Mouse (Mus musculus): ENCODE measurements around the gene Krt7. TPM values are rescaled to one million over a fixed set of nuclear protein-coding genes. Genes with fewer than 3 reads are reported as not detected.

Krt7 gene
- 3.9 and 6.4 TPM in 2 replicates for polyA plus RNA-seq (2016; fragmentation: Nextera tagmentation; extraction: Ambion mirVana)

DNA sequence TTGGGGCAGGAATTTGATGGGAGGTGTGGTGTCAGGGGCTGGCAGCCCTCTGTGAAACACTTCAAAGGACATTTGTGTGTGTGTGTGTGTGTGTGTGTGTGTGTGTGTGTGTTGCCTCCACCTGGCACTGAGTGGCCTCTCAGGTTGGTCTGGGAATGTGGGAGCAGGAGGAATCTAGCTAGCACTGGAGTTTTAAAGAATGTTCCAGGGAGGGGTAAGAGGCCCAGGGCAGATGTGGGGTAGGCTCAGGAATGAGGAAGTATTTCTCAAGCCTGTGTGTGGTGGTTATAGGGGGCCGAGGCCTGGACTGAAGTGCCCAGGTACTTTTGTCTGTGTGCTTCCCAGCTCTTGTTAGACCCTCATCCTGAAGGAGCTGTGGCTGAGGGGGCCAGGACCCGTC lies at the start of gene Krt7:
Krt7 (plus strand) TSS at position 269 of the 400 bp plus-strand sequence.
- Histone ChIP-seq H3K4me2 (no peak within 1 kb of the TSS), H3K9me3 (no peaks in the 10 kb centered on the region), H3K27me3 (peaks cover 39% of the 10 kb centered on the region), H3K36me3 (replicated peaks) (no peaks in the 10 kb centered on the region), H3K27ac (no peak within 1 kb of the TSS), H3K9ac (no peak within 1 kb of the TSS), H3K4me3 (replicated peaks) (no peak within 1 kb of the TSS), H3K4me1 (no peaks in the 10 kb centered on the region)
- WGBS: 56% methylated on average over 2 of the region's 2 CpGs
- no peak for ATAC-seq (ENCODE audit: low FRiP score)

DNA sequence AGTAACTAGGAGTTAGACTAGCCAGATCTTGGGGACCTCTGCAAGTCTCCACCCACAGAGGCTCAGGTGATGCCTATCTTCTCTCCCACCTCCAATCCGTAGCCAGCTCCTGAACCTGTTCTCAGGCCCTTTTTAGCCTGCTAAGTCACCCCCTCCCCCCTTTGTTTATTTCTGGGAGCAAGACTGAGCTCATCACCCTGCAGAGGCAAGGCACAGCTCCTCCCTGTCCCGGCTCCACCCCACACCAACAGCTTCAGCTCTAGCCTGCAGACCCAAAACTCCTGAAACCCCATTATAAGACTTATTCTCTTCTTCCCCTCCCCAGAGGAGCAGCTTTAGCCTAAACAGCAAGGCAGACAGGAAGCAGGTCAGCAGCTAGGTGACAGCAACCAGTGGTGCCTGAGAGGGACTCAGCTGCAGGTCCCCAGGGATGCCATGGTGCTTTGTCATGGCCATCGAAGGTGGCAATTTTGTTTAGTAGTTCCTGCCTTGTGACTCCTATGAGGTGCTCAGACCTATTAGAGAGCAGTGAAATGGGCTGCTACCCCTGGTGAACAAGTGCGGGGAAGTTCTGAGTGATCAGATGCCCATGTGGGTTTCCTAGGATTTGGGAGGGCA lies 48.3 kb upstream of the Krt7 start:
- 86% methylated on average over 4 of the region's 4 CpGs for WGBS
- Histone ChIP-seq H3K4me1 (no peaks in the 10 kb centered on the region; the same call in 1 of the 2 replicates), H3K27me3 (0 out of 2 replicates have a peak, but pooled peaks cover 4% of the 10 kb centered on the region), H3K36me3 (replicated peaks) (no peaks in the 10 kb centered on the region), H3K9ac (no peak overlapping the region), H3K9me3 (no peaks in the 10 kb centered on the region), H3K4me3 (replicated peaks) (no peak overlapping the region), H3K27ac (no peak overlapping the region), H3K4me2 (no peak overlapping the region)
- no peak for ATAC-seq (ENCODE audit: low FRiP score)

DNA sequence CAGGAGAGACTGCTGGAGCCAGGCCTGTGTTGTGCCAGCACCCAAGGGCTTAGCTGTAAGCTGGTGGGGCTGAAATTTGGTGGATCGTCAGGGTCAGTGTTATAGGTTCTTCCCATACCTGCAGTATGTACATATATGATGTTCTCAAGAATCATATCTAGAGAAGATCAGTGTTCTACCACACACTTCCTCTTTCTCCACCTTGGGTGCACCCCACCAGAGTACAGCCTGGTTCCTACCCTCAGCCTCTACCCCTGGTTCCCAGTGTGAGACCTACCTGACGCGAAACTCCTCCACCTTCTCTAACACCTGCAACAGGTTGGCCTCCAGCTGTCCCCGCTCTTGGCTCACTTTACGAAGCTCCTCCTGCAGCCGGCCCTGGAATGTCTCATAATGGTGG lies 46.9 kb upstream of the Krt7 start:
- Histone ChIP-seq H3K4me3 (replicated peaks) (no peak overlapping the region), H3K4me1 (no peaks in the 10 kb centered on the region; the same call in 1 of the 2 replicates), H3K9me3 (no peaks in the 10 kb centered on the region), H3K9ac (no peak overlapping the region), H3K27me3 (0 out of 2 replicates have a peak, but pooled peaks cover 4% of the 10 kb centered on the region), H3K27ac (no peak overlapping the region), H3K4me2 (no peak overlapping the region), H3K36me3 (replicated peaks) (no peaks in the 10 kb centered on the region)
- ATAC-seq (ENCODE audit: low FRiP score): no peak
- WGBS: 86% methylated on average over 6 of the region's 6 CpGs

DNA sequence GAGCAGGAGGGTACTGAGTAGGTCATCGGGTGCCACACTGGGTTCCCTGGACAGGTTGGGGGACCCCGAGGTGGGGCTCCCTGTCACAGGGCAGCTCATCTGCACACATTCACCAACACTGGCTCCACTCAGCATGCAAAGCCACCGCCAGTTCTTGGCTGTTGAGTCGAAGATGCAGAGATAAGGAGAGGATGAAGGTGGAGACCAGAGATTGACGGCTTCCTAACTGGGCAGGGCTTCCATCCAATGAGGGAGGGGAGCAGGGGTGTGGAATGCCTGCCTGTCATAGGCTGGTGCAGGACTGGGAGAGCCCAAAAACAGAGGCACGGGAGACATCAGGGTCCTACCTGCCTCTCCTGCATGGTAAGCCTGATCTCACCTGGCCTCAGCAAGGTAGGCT lies 46.4 kb upstream of the Krt7 start:
- no peak for ATAC-seq (ENCODE audit: low FRiP score)
- Histone ChIP-seq H3K27me3 (0 out of 2 replicates have a peak, but pooled peaks cover 4% of the 10 kb centered on the region), H3K4me1 (no peaks in the 10 kb centered on the region; the same call in 1 of the 2 replicates), H3K9me3 (no peaks in the 10 kb centered on the region), H3K27ac (no peak overlapping the region), H3K4me2 (no peak overlapping the region), H3K4me3 (replicated peaks) (no peak overlapping the region), H3K36me3 (replicated peaks) (no peaks in the 10 kb centered on the region), H3K9ac (no peak overlapping the region)
- WGBS: 78% methylated on average over 6 of the region's 6 CpGs

DNA sequence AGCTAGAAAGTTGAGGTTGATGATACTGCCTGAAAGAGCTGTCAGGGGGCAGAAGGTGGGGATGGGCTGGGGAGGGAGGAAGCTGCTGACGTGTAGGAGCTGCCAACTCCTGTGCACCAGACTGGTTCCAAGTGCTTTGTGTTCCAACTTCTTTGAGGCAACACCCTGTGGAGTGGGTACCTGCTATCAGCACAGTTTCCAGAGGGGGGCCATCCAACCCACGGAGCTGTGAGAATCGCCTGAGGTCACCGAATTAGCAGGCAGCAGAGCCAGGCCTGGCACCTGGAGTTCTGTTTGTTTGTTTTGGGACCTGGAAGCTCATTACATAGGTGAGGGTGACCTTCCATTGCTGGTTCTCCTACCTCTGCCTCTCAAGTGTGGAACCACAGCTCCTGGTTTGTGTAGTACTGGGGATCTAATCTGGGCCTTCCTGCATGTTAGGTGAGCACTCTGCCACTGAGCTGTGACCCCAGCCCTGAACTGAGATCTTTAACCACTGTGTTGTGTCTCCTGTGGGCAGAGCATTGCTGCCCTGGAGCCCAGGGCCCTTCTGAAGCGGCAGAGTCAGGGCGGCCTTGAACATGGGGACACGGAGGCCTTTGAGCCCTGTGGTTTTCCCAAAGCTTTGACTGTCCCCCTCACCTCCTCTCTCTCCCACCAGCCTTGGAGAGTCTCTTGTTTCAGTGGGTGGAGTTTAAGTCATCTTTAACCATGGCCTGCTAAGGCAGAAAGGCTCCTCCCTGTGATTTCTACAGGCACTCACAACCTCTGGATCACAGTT lies 45.8 kb upstream of the Krt7 start:
- Histone ChIP-seq H3K9ac (no peak overlapping the region), H3K4me1 (no peaks in the 10 kb centered on the region; the same call in 1 of the 2 replicates), H3K27ac (no peak overlapping the region), H3K36me3 (replicated peaks) (no peaks in the 10 kb centered on the region), H3K9me3 (no peaks in the 10 kb centered on the region), H3K4me2 (no peak overlapping the region), H3K4me3 (replicated peaks) (no peak overlapping the region), H3K27me3 (0 out of 2 replicates have a peak, but pooled peaks cover 4% of the 10 kb centered on the region)
- whole genome bisulfite sequencing: 72% methylated on average over 7 of the region's 7 CpGs
- ATAC-seq (ENCODE audit: low FRiP score): no peak

DNA sequence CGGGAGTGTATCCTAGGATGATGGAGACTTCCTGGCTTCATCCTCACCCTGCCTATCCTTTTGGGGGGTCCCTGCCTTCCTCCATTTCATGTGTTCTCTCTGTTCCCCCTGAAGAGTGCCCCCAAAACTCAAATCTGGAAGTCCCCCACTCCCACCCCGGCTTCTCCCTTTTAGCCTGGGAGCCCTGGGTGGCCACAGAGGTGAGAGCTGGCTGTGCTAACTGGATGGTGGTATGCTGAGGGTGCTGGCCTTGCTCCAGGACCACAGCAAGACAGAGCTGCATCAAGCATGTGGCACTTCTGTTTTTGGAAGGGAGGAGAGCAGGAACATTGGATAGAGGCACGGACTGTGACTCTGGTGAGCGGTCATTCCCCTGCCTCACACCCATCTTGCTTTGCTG lies 45.1 kb upstream of the Krt7 start:
- Histone ChIP-seq H3K9ac (no peak overlapping the region), H3K4me2 (no peak overlapping the region), H3K4me3 (replicated peaks) (no peak overlapping the region), H3K4me1 (no peaks in the 10 kb centered on the region; the same call in 1 of the 2 replicates), H3K27me3 (0 out of 2 replicates have a peak, but pooled peaks cover 4% of the 10 kb centered on the region), H3K27ac (no peak overlapping the region), H3K9me3 (no peaks in the 10 kb centered on the region), H3K36me3 (replicated peaks) (no peaks in the 10 kb centered on the region)
- no peak for ATAC-seq (ENCODE audit: low FRiP score)
- 81% methylated on average over 4 of the region's 4 CpGs for WGBS

DNA sequence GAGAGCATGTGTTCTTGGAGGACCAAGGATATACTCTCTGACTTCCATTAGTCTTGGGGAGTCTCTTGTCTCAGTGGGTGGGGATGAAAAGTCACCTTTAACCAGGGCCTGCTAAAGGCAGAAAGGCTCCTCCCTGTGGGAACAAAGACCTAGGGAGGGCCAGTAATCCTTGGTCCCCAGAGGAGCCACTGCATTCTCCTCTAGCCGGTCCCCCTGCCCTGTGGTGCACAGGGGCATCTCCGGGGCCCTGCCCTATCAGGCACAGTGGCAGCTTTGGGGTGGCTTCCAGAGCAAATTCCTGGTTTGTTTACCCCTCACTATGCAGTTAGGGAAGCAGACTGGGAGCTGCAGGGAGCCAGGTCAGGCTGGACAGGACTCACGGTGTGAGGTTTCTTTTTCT lies 44.4 kb upstream of the Krt7 start:
- no peak overlapping the region for H3K9ac ChIP-seq
- no peaks in the 10 kb centered on the region for H3K36me3 ChIP-seq (replicated peaks)
- H3K4me1 ChIP-seq: no peaks in the 10 kb centered on the region; the same call in 1 of the 2 replicates
- ATAC-seq (ENCODE audit: low FRiP score): no peak
- no peaks in the 10 kb centered on the region for H3K9me3 ChIP-seq
- 16% methylated on average over 3 of the region's 3 CpGs for WGBS
- no peak overlapping the region for H3K4me2 ChIP-seq
- H3K4me3 ChIP-seq (replicated peaks): no peak overlapping the region
- H3K27me3 ChIP-seq: 0 out of 2 replicates have a peak, but pooled peaks cover 4% of the 10 kb centered on the region
- no peak overlapping the region for H3K27ac ChIP-seq

DNA sequence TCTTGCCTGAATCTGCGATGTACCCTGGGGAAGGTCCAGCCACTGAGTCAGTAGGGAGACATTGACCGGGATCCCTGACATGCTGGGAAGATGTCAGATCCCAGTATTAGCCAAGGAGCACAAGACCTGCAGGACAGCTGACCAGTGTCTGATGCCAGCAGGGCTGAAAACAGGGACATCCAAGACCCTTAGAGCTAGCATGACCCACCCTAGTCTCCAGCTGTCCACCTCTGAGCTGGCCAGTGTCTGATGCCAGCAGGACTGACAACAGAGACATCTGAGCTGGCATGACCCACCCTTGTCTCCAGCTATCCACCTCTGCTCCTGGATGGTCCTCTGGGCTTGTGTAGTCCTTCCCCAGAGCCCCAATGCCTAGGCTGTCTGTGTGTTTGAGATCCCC lies 43.9 kb upstream of the Krt7 start:
- H3K4me3 ChIP-seq (replicated peaks): no peak overlapping the region
- 0 out of 2 replicates have a peak, but pooled peaks cover 4% of the 10 kb centered on the region for H3K27me3 ChIP-seq
- H3K27ac ChIP-seq: no peak overlapping the region
- no peaks in the 10 kb centered on the region for H3K36me3 ChIP-seq (replicated peaks)
- no peak for ATAC-seq (ENCODE audit: low FRiP score)
- H3K9me3 ChIP-seq: no peaks in the 10 kb centered on the region
- H3K4me2 ChIP-seq: no peak overlapping the region
- WGBS: 45% methylated on average over 2 of the region's 2 CpGs
- H3K4me1 ChIP-seq: no peaks in the 10 kb centered on the region; the same call in 1 of the 2 replicates
- H3K9ac ChIP-seq: no peak overlapping the region

DNA sequence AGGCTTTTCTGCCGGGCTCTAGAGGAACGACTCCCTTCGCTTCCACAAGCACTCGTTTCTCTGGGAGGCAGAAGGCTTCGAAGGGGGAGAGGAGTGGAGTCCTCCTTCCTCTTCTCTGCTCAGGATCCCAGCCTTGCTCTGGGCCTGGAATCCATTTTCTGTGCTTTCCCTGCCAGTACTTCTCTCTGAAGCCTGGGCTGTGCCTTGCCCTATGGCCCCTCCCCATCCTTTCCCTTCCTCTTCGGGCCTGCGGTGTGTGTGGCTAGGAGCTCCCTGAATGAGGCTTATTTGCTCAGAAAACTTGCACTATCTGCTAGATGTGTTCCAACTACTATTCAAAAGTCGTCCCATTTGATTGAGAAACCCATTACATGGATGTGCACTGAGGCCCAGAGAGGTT lies 43.3 kb upstream of the Krt7 start:
- 77% methylated on average over 8 of the region's 8 CpGs for whole genome bisulfite sequencing
- Histone ChIP-seq H3K36me3 (replicated peaks) (no peaks in the 10 kb centered on the region), H3K9me3 (no peaks in the 10 kb centered on the region), H3K4me3 (replicated peaks) (no peak overlapping the region), H3K27me3 (0 out of 2 replicates have a peak, but pooled peaks cover 4% of the 10 kb centered on the region), H3K4me1 (no peaks in the 10 kb centered on the region; the same call in 1 of the 2 replicates), H3K9ac (no peak overlapping the region), H3K4me2 (no peak overlapping the region), H3K27ac (no peak overlapping the region)
- ATAC-seq (ENCODE audit: low FRiP score): no peak

DNA sequence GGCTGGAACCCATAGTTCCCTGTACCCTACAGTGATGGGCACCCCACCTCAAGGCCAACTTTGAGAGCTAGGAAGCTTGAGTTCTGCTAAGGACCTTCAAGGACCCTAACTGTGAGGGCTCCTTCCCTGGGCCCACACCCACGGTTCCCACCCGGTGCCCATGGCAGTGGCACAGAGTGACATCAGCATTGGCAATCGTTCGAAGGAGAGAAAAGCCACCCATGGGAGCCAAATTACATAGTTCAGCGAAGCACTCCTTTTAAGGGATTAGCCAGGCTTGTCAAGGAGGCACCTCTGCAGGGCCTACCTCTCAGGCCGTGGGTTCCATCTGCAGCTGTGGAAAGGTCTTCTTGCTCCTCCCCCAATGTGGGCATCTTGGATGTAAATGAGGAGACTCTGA lies 42.8 kb upstream of the Krt7 start:
- no peak overlapping the region for H3K4me3 ChIP-seq (replicated peaks)
- no peak for ATAC-seq (ENCODE audit: low FRiP score)
- WGBS: 75% methylated on average over 6 of the region's 6 CpGs
- no peak overlapping the region for H3K27ac ChIP-seq
- H3K9me3 ChIP-seq: no peaks in the 10 kb centered on the region
- H3K9ac ChIP-seq: no peak overlapping the region
- H3K36me3 ChIP-seq (replicated peaks): no peaks in the 10 kb centered on the region
- H3K4me1 ChIP-seq: no peaks in the 10 kb centered on the region; the same call in 1 of the 2 replicates
- H3K4me2 ChIP-seq: no peak overlapping the region
- 0 out of 2 replicates have a peak, but pooled peaks cover 4% of the 10 kb centered on the region for H3K27me3 ChIP-seq

DNA sequence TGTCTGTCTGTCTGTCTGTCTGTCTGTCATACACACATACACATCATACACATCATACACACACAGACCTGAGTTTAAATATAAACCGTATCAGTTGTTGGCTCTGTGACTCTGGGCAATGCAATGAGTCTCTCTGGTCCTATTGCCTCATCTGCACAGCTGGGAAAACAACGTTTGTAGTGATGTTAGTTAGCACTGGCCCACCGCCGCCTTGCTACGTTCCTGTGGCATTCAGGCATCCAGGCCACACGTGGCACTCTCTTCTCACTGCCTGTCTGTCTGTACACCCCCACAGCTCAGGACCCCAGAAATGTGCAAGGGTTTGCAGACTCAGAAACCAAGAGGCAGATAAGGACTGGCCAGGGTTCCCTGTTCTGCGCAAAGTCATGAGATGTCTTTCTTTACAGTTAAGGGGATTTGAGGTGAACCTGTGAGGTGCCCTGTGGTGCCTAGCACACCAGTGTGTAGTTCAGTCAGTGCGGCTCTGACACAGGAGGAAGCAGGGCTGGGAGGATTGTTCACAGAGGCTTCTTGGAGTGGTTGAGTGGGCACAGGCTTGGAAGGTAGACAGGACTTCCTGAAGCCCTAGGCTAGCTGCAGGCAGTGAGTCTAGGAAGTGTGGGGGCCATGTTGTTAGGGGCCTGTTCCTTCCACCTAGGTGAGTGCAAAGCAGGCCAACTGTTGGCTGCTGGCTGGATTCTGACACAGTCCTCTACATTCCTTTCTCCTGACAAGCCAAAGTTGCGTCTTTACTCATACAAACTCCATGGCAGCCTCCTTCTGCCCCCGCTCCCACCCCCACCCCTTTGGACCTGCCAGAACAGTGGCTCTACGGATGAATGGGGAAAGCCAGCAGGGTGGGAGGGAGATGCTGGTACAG lies 42.1 kb upstream of the Krt7 start:
- Histone ChIP-seq H3K4me3 (replicated peaks) (no peak overlapping the region), H3K9me3 (no peaks in the 10 kb centered on the region), H3K9ac (no peak overlapping the region), H3K36me3 (replicated peaks) (no peaks in the 10 kb centered on the region), H3K4me2 (no peak overlapping the region), H3K4me1 (no peaks in the 10 kb centered on the region; the same call in 1 of the 2 replicates), H3K27me3 (0 out of 2 replicates have a peak, but pooled peaks cover 4% of the 10 kb centered on the region), H3K27ac (no peak overlapping the region)
- 69% methylated on average over 11 of the region's 11 CpGs for WGBS
- no peak for ATAC-seq (ENCODE audit: low FRiP score)

Measured in forebrain, embryonic 12.5 days (tissue).